Mouse (Mus musculus): ENCODE measurements around the gene Rsph14. TPM values are rescaled to one million over a fixed set of nuclear protein-coding genes. Genes with fewer than 3 reads are reported as not detected.

The Rsph14 gene
- total and polyA plus RNA-seq, 3 experiments, result not detected

DNA sequence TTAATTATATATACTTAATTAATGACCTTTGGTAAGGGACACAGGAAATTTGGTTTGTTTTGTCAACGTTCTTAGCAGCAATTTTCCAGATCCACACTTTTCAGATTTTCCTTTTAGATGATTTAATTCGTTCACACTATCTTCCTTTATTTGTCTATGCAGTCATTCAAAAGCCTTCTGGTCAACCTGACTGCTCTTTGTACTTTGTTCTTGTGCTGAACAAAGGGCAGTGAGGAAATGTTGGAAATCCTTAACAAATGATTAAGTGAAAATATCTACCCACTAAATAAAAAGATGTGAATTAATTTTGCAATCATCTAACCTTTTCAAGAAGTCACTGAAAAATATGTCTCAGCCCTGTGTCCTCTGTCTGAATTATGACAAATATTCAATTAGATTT lies 124.0 kb downstream of the Rsph14 start:
- Histone ChIP-seq H3K27me3 (ENCODE audit: control insufficient read depth in 1 of 2, insufficient read depth in 2 of 2, low read length in 2 of 2) (no peaks in the 10 kb centered on the region), H3K4me3 (ENCODE audit: control insufficient read depth in 1 of 2, insufficient read depth in 1 of 2, low read depth in 2 of 2, low read length in 2 of 2) (no peak overlapping the region), H3K36me3 (ENCODE audit: control insufficient read depth in 1 of 2, insufficient read depth in 2 of 2, low read length in 2 of 2) (no peaks in the 10 kb centered on the region), H3K9ac (ENCODE audit: control insufficient read depth, low read depth, low read length, poor library complexity, severe bottlenecking) (no peak overlapping the region), H3K27ac (ENCODE audit: control insufficient read depth, low read depth, low read length) (no peak overlapping the region), H3K4me1 (ENCODE audit: control insufficient read depth in 1 of 2, insufficient read depth in 2 of 2, low read length in 2 of 2) (no peaks in the 10 kb centered on the region), H3K9me3 (replicated peaks; ENCODE audit: insufficient read depth, low read length) (no peaks in the 10 kb centered on the region), H3K79me2 (ENCODE audit: control insufficient read depth, insufficient read depth, low read length, poor library complexity) (no peaks in the 10 kb centered on the region)
- no peak for TF ChIP-seq CHD1 (IDR thresholded peaks at IDR 0.05; ENCODE audit: low read depth, low read length)
- no peak for TF ChIP-seq EP300 (IDR thresholded peaks at IDR 0.05; ENCODE audit: low read depth in 1 of 2, low read length in 2 of 2)
- TF ChIP-seq MYC (IDR thresholded peaks at IDR 0.05; ENCODE audit: low read depth, low read length), result no peak
- no peak for TF ChIP-seq NELFE (IDR thresholded peaks at IDR 0.05; ENCODE audit: low read depth, low read length)
- TF ChIP-seq RCOR1 (IDR thresholded peaks at IDR 0.05; ENCODE audit: low read depth, low read length), result no peak
- TF ChIP-seq ETS1 (IDR thresholded peaks at IDR 0.05; ENCODE audit: low read depth, low read length), result no peak
- no peak for TF ChIP-seq HCFC1 (IDR thresholded peaks at IDR 0.05; ENCODE audit: low read depth, low read length)
- no peak for TF ChIP-seq SIN3A (IDR thresholded peaks at IDR 0.05; ENCODE audit: low read length)
- TF ChIP-seq POLR2AphosphoS2 (IDR thresholded peaks at IDR 0.05; ENCODE audit: low read length), result no peak
- TF ChIP-seq TCF12 (IDR thresholded peaks at IDR 0.05; ENCODE audit: low read depth, low read length), result no peak
- no peak for TF ChIP-seq ELF1 (IDR thresholded peaks at IDR 0.05; ENCODE audit: low read depth, low read length)
- no peak for TF ChIP-seq CHD2 (IDR thresholded peaks at IDR 0.05; ENCODE audit: low read length)
- no peak for TF ChIP-seq USF2 (IDR thresholded peaks at IDR 0.05; ENCODE audit: borderline replicate concordance in 1 of 2, insufficient read depth in 1 of 2, low read depth in 1 of 2, low read length in 2 of 2)
- TF ChIP-seq MAZ (IDR thresholded peaks at IDR 0.05; ENCODE audit: low read depth, low read length), result no peak
- TF ChIP-seq POLR2A (IDR thresholded peaks at IDR 0.05; ENCODE audit: control insufficient read depth in 1 of 2, insufficient read depth in 1 of 2, low read depth in 1 of 2, low read length in 2 of 2, poor library complexity in 1 of 2), result no peak
- no peak for TF ChIP-seq KAT2A (conservative IDR thresholded peaks at IDR 0.05; ENCODE audit: low read depth, low read length)
- TF ChIP-seq GABPA (IDR thresholded peaks at IDR 0.05; ENCODE audit: low read depth, low read length), result no peak
- TF ChIP-seq MXI1 (IDR thresholded peaks at IDR 0.05; ENCODE audit: low read depth, low read length), result no peak
- no peak for DNase-seq (ENCODE audit: low read depth, low spot score)

Other genes with a start within 250 kb of the Rsph14 start
- gene Gnaz, start 65.4 kb downstream of the Rsph14 start, total RNA-seq (2012; rRNA removed), result not detected in 2 replicates
- gene Gnaz, start 65.4 kb downstream of the Rsph14 start, polyA plus RNA-seq (2012; ENCODE audit: insufficient read depth in 1 of 2, insufficient read length in 2 of 2, low read depth in 1 of 2, low replicate concordance in 2 of 2, missing spikeins in 1 of 2), result not detected
- gene Rab36, start 4.5 kb upstream of the Rsph14 start, total RNA-seq (2012; rRNA removed), result not detected in 2 replicates
- not detected for gene Rab36, start 4.5 kb upstream of the Rsph14 start, polyA plus RNA-seq (2012; ENCODE audit: insufficient read depth in 1 of 2, insufficient read length in 2 of 2, low read depth in 1 of 2, low replicate concordance in 2 of 2, missing spikeins in 1 of 2)
- gene Bcr, start 28.0 kb upstream of the Rsph14 start, total RNA-seq (2012; rRNA removed), result not detected in 2 replicates
- gene Bcr, start 28.0 kb upstream of the Rsph14 start, polyA plus RNA-seq (2012; ENCODE audit: insufficient read depth in 1 of 2, insufficient read length in 2 of 2, low read depth in 1 of 2, low replicate concordance in 2 of 2, missing spikeins in 1 of 2), result not detected
- gene Specc1l, start 179.5 kb upstream of the Rsph14 start, total RNA-seq (2012; rRNA removed), result 12.3 and 13.6 TPM in 2 replicates
- 10 to 100 TPM; 15.1 to 30.6 TPM for gene Specc1l, start 179.5 kb upstream of the Rsph14 start, polyA plus RNA-seq (2012; ENCODE audit: insufficient read depth in 1 of 2, insufficient read length in 2 of 2, low read depth in 1 of 2, low replicate concordance in 2 of 2, missing spikeins in 1 of 2)